Mouse (Mus musculus): ENCODE results near the gene Elfn1.

The Elfn1 gene

DNA sequence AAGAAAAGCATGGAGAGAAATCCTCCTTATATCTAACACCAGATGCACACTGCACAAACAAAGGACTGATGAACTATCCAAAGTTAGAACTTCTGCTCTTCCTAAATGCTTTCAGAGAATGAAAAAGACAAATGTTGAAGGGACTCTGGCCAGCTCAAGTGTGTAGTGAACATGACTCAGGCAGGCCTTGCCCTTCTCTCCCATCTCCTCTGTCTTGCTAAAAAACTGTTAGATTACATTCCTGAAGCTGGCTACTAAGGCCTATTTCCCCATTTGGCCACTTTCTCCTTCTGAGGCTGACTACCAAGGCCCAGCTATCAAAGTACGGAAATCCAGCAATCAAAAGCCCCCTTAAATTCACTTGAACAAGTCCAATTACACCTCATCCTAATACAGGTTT is 111.9 kb downstream of the Elfn1 start:
- DNase-seq (ENCODE audit: low spot score in 2 of 2): no peak

DNA sequence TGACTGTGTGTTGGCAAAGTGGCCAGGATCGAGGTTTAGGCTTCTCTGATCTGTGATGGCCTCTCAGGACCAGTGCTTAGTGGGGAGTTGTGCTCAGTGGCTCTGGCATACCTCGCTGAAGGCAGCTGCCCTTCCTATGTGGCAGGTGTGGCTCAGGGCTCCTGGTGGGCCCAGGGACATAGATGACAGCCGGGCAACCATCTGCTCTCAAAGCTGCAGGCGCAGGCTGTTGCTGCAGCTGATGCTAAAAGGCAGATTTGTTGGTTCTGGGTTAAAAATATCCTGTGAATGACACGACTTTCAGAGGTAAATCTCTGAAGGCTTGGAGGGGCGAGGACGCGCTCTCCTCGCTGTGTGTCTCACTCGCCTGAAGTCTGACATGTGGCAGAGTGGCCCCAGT is 114.0 kb downstream of the Elfn1 start:
- DNase-seq (ENCODE audit: low spot score in 2 of 2): peak in 1 of 2 experiments; percentile 10

GRCm38 (mm10) chr5:140022861-140023260 is 115.1 kb downstream of the Elfn1 start:
- DNase-seq (ENCODE audit: low spot score in 2 of 2): no peak

GRCm38 (mm10) chr5:140023941-140024500 is 116.3 kb downstream of the Elfn1 start:
- DNase-seq (ENCODE audit: low spot score in 2 of 2): peak in 1 of 2 experiments; percentile 21
